Mouse (Mus musculus): ENCODE data around the gene Spin2f.
"Not testable (repeated sequence)": the region's sequence is repeated elsewhere in the genome, so short reads cannot be mapped to it uniquely, and the experiment has no call there.

Gene Spin2f

GRCm38 (mm10) chrX:31253594-31253993 is at the start of gene Spin2f:
Gene Spin2f, plus strand, starts transcription at chrX:31253894.
- DNase-seq (ENCODE audit: low spot score): not testable (repeated sequence)

- DNase-seq (ENCODE audit: low spot score): not testable (repeated sequence)
These were observed 41.6 kb upstream of the Spin2f start for GRCm38 (mm10) chrX:31212136-31212535.

GRCm38 (mm10) chrX:31223536-31223935 is 30.2 kb upstream of the Spin2f start:
- not testable (repeated sequence) for DNase-seq (ENCODE audit: low spot score)

GRCm38 (mm10) chrX:31235088-31235487 is 18.6 kb upstream of the Spin2f start:
- DNase-seq (ENCODE audit: low spot score): not testable (repeated sequence)

GRCm38 (mm10) chrX:31241754-31242153 is 11.9 kb upstream of the Spin2f start:
- DNase-seq (ENCODE audit: low spot score): not testable (repeated sequence)

All from ovary, postnatal 10 days (tissue).